Mouse (Mus musculus): ENCODE results near the gene Slc38a11.

- no peak for TF ChIP-seq CTCF (IDR thresholded peaks at IDR 0.05; ENCODE audit: extremely low read depth, insufficient read depth, insufficient read length, insufficient replicate concordance)
- no peak for TF ChIP-seq POLR2A (IDR thresholded peaks at IDR 0.05; ENCODE audit: low read depth, low read length)
Observed at GRCm38 (mm10) chr2:65275443-65276061, 88.3 kb downstream of the Slc38a11 start.

Measured in spleen, adult 2 months (tissue).